Mouse (Mus musculus) limb, embryonic 12.5 days (tissue): ENCODE data around the gene Uchl1. TPM values are rescaled to one million over a fixed set of nuclear protein-coding genes. Genes with fewer than 3 reads are reported as not detected.

Experiments used
- ATAC-seq: fragments of 200-750 bp; cut with Nextera tagmentation; 2 replicates; pipeline ENCODE4 v1.8.0; 2017; ENCODE audit warnings: low read depth, moderate TSS enrichment; ENCODE audit not compliant: insufficient number of reproducible peaks, insufficient read depth, low FRiP score, low TSS enrichment
- H3K27ac ChIP-seq: fragments of 300-500 bp; sonication (generic); 2 replicates; pipeline ENCODE4 v1.5.1; 2016; ENCODE audit warnings: mild to moderate bottlenecking, moderate library complexity
- H3K27me3 ChIP-seq: fragments of 300-500 bp; sonication (generic); 2 replicates; pipeline ENCODE4 v1.6.1; 2016; ENCODE audit warnings: mild to moderate bottlenecking, moderate library complexity
- H3K36me3 ChIP-seq: fragments of 300-500 bp; sonication (generic); 2 replicates; pipeline ENCODE4 v1.6.1; 2016; ENCODE audit warnings: mild to moderate bottlenecking, moderate library complexity
- H3K4me1 ChIP-seq: fragments of 300-500 bp; sonication (generic); replicated peaks from 2 replicates; pipeline ENCODE4 v1.6.1; 2016
- H3K4me2 ChIP-seq: fragments of 300-500 bp; sonication (generic); 2 replicates; pipeline ENCODE4 v1.6.1; 2016; ENCODE audit warnings: mild to moderate bottlenecking, moderate library complexity
- H3K4me3 ChIP-seq: fragments of 300-500 bp; sonication (generic); replicated peaks from 2 replicates; pipeline ENCODE4 v1.5.1; 2016; ENCODE audit warnings: mild to moderate bottlenecking
- H3K9ac ChIP-seq: fragments of 300-500 bp; sonication (generic); replicated peaks from 2 replicates; pipeline ENCODE4 v1.6.1; 2016; ENCODE audit warnings: mild to moderate bottlenecking, moderate library complexity
- H3K9me3 ChIP-seq: fragments of 300-500 bp; sonication (generic); 2 replicates; pipeline ENCODE4 v1.6.1; 2016; ENCODE audit warnings: mild to moderate bottlenecking, moderate library complexity
- WGBS: fragments of 180-500 bp; shearing (Covaris S2); methylation state at CpG from one replicate; pipeline ENCODE4 v1.1.7; 2016; 5-methylcytosine and 5-hydroxymethylcytosine counted together
- polyA plus RNA-seq: library from polyadenylated mRNA; unstranded; fragments of >200 nt; fragmentation: Nextera tagmentation; extraction: Ambion mirVana; gene quantifications from 2 replicates; pipeline ENCODE4 v1.2.1, GENCODE M21; 2016

Uchl1 gene
- polyA plus RNA-seq, 1 experiment from 2014 or later, result 65.6 TPM

DNA sequence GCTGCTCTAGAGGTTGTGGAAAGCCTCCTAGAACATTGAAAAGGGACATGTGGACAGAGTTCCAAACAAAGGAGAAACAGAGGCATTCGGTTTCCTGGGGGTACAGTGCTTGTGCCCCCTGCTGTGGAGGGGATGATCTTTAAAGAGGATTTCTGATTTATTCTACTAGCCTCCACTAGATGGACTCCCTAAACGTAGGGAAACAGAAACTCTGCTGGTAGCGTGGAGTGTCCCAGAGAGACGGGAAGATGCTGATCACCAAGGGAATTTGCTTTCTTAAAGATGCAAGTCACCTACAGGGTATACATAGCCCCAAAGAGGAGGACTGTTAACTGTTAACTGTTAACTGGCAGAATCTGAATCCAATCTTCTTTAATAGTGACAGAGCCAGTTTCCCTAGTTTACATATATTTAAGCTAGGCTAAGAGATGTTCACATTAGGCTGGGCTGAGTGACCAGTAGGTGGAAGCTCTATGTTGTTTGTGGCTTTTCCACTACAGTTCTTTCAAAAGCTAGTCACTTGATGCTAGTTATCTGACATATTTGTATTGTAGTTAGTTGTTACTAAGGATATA, 34.6 kb downstream of the Uchl1 start:
- 26% methylated on average over 4 of the region's 4 CpGs for WGBS
- H3K27ac ChIP-seq, result no peak overlapping the region

DNA sequence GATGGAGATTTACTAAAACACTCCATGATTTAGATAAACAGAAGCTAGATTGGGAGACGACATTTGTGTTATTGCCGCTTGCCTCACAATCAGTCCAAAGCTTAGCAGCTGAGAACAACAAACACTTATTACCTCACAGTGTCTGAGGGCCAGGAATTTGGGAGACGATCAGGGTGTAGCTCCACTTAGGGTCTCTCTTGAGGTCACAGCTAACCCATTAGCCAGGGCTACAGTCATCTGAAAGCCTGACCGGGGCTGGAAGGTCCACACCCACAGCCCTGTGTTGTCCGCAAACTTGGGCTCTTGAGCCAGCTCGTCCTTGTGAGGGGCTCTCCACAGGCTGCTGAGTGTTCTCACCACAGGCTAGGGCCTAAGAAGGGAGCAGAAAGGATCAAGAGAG, 36.9 kb downstream of the Uchl1 start:
- H3K27ac ChIP-seq, result no peak overlapping the region
- H3K4me2 ChIP-seq, result no peak overlapping the region
- no peak overlapping the region for H3K9ac ChIP-seq
- ATAC-seq, result no peak
- H3K9me3 ChIP-seq, result no peaks in the 10 kb centered on the region
- no peaks in the 10 kb centered on the region for H3K36me3 ChIP-seq
- WGBS, result 69% methylated on average over 6 of the region's 6 CpGs
- H3K27me3 ChIP-seq, result no peaks in the 10 kb centered on the region
- no peak overlapping the region for H3K4me3 ChIP-seq
- 0 out of 2 replicates have a peak, but pooled peaks cover 1% of the 10 kb centered on the region for H3K4me1 ChIP-seq

More for the DNA sequence above, 34.6 kb downstream of the Uchl1 start:
- ATAC-seq, result no peak
- Histone ChIP-seq H3K4me3 (no peak overlapping the region), H3K36me3 (no peaks in the 10 kb centered on the region), H3K9me3 (no peaks in the 10 kb centered on the region), H3K4me2 (no peak overlapping the region), H3K9ac (no peak overlapping the region), H3K27me3 (no peaks in the 10 kb centered on the region), H3K4me1 (no peaks in the 10 kb centered on the region)

DNA sequence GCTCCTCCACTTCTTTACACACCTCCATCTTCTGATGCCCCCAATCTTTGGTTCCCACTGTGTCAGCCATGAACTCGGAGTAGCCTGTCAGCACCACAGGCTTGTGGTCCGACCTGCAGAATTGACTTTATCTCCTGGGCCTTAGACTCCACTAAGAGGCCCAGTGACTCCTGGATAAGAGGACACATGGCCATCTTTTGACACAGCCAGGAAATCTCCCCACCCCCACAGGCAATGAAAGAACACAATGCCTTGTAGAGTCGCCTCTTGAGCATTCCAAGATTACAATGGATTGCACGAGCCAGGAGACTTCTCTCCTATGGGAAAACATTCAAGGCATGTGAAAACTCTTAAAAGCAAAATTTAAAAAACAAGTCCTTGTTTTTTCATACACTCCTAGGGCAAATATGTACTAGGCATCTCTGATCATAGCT, 39.6 kb downstream of the Uchl1 start:
- Histone ChIP-seq H3K27me3 (no peaks in the 10 kb centered on the region), H3K9me3 (no peaks in the 10 kb centered on the region), H3K27ac (no peak overlapping the region), H3K4me1 (peaks cover 13% of the 10 kb centered on the region), H3K4me3 (no peak overlapping the region), H3K36me3 (no peaks in the 10 kb centered on the region), H3K9ac (no peak overlapping the region), H3K4me2 (no peak overlapping the region)
- no peak for ATAC-seq
- 79% methylated on average over 4 of the region's 4 CpGs for WGBS

DNA sequence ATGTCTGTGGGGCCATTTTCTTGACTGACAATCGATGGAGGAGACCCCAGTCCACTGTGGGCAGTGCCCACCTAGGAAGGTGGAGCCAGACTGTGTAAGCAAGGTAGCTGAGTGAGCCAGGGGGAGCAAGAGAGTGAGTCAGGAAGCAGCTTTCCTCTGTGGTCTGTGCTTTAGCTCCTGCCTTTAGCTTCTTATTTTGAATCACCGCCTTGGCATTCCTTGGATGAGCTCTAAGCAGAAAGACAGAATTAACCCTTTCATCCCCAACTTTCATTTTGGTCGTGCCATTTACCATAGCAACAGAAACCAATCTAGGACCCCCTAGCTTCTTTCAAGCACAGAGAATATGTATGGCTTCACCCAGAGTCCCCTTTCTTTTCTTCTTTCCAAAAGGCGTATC, 42.0 kb downstream of the Uchl1 start:
- H3K36me3 ChIP-seq, result no peaks in the 10 kb centered on the region
- no peak overlapping the region for H3K4me2 ChIP-seq
- H3K9me3 ChIP-seq, result no peaks in the 10 kb centered on the region
- H3K9ac ChIP-seq, result no peak overlapping the region
- no peak for ATAC-seq
- H3K27me3 ChIP-seq, result no peaks in the 10 kb centered on the region
- WGBS, result 63% methylated on average over 4 of the region's 4 CpGs
- no peak overlapping the region for H3K4me3 ChIP-seq
- H3K4me1 ChIP-seq, result peaks cover 20% of the 10 kb centered on the region
- H3K27ac ChIP-seq, result peak overlapping the region; percentile 23; the same call in 1 of the 2 replicates

DNA sequence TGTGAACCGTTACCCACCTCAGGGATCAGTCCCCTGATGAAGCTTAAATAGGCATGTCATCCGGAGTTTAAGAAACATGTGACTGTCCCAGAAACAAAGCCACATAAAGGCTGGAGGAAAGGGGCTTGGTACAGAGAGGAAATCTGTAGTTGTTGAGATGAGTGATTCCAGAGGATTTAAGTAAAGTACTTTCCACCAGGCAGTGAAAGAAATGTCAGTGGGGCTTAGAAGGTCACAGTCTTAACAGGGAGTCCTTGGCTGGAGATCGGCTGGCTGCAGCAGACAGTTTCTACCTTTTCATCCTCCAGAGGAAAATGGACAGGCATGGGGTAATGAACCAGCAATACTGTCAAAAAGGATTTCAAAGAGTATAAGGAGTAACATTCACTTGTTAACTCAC, 42.5 kb downstream of the Uchl1 start:
- no peak overlapping the region for H3K4me2 ChIP-seq
- peaks cover 24% of the 10 kb centered on the region for H3K4me1 ChIP-seq
- ATAC-seq, result no peak
- no peak overlapping the region for H3K9ac ChIP-seq
- H3K9me3 ChIP-seq, result no peaks in the 10 kb centered on the region
- H3K27me3 ChIP-seq, result no peaks in the 10 kb centered on the region
- H3K36me3 ChIP-seq, result no peaks in the 10 kb centered on the region
- H3K4me3 ChIP-seq, result no peak overlapping the region
- H3K27ac ChIP-seq, result peak overlapping the region; percentile 23; the same call in 1 of the 2 replicates
- 42% methylated on average over 3 of the region's 3 CpGs for WGBS

DNA sequence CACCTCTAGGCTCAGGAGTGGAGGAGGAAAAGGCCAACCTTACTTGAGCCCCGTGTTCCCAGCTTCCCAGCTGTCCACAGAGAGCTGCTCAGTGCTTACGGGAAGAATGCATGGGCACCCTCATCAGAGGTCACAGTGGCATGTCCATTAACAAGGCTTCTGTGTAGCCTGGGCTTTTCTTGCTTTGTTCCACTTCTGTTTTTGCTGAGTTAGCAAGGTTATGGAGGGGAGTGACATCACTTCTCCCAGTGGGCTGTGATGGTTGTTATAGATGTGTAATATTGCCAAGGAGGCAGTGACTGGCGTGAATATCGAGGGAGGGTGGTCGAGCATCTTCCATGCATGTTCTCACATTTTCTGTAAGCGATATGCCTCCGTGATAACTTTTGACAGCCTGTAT, 43.0 kb downstream of the Uchl1 start:
- Histone ChIP-seq H3K4me3 (no peak overlapping the region), H3K9me3 (no peaks in the 10 kb centered on the region), H3K27ac (no peak overlapping the region), H3K36me3 (no peaks in the 10 kb centered on the region), H3K4me1 (peaks cover 24% of the 10 kb centered on the region), H3K9ac (no peak overlapping the region), H3K27me3 (no peaks in the 10 kb centered on the region), H3K4me2 (no peak overlapping the region)
- no peak for ATAC-seq
- 76% methylated on average over 7 of the region's 7 CpGs for WGBS

DNA sequence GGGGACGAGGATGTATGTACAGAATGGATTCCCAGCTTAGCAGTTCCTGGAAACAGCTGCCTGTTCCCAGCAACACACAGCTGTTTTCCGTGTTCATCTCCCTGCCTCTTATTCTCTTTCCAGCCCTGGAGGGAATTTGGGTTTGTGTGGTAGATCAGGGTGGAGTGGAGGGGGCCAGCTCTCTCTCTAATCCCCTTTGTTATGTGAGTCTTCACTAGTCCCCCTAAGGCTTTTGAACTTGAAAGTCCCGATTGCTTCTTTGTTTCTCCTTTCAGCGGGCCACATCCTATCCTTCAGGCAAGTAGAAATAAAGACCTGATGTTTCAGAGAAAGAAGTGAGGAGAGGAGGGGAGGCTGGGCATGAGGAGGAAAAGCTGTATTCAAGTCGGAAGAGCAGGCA, 45.0 kb downstream of the Uchl1 start:
- Histone ChIP-seq H3K9ac (no peak overlapping the region), H3K4me2 (no peak overlapping the region), H3K27me3 (no peaks in the 10 kb centered on the region), H3K4me3 (no peak overlapping the region), H3K9me3 (no peaks in the 10 kb centered on the region), H3K27ac (no peak overlapping the region), H3K4me1 (peaks cover 24% of the 10 kb centered on the region), H3K36me3 (no peaks in the 10 kb centered on the region)
- no peak for ATAC-seq
- WGBS, result 21% methylated on average over 5 of the region's 5 CpGs

DNA sequence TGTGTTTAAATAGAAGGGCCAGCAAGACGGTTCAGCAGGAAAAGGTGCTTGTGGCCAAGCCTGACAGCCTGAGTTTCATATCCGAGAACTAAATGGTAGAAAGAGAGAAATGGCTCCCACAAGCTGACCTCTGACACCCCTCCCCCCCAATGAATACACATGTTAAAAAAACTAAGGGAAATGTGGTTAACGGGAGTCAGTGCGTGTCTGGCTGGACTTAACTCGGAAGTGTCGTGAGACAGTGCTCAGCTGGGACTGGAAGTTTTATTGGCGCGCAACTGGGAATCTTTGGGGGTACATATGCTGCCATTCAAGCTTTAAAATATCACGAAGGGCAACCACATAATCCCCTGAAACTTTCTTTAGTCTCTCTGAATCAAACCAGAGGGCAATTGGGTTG, 46.7 kb downstream of the Uchl1 start:
- Histone ChIP-seq H3K9ac (no peak overlapping the region), H3K27ac (no peak overlapping the region), H3K4me2 (no peak overlapping the region), H3K27me3 (no peaks in the 10 kb centered on the region), H3K4me3 (no peak overlapping the region), H3K36me3 (no peaks in the 10 kb centered on the region), H3K9me3 (no peaks in the 10 kb centered on the region), H3K4me1 (peaks cover 24% of the 10 kb centered on the region)
- WGBS, result 61% methylated on average over 9 of the region's 9 CpGs
- no peak for ATAC-seq

DNA sequence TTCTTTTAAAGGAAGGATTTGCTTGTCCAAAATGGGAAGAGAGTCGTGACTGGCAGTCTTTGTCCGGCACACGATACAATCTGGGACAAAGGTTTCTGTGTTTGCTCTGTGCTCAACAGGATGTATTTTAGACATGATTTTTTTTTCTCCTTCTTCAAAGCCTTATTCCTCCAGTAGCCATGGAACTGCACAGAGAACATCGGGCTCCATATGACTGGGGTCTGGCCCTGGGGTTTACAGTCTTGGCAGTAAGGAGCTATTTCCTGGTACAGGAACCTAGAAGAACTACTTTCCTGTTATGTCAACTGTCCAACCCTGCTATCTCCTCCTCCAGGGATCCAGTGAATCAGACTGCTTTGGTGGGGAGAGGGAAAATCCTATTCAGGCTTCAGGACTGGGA, 47.1 kb downstream of the Uchl1 start:
- H3K4me3 ChIP-seq, result no peak overlapping the region
- H3K4me2 ChIP-seq, result no peak overlapping the region
- no peak overlapping the region for H3K9ac ChIP-seq
- ATAC-seq, result no peak
- H3K27ac ChIP-seq, result no peak overlapping the region; the same call in 1 of the 2 replicates
- H3K4me1 ChIP-seq, result peaks cover 20% of the 10 kb centered on the region
- no peaks in the 10 kb centered on the region for H3K9me3 ChIP-seq
- H3K36me3 ChIP-seq, result no peaks in the 10 kb centered on the region
- WGBS, result 78% methylated on average over 4 of the region's 4 CpGs
- H3K27me3 ChIP-seq, result no peaks in the 10 kb centered on the region

DNA sequence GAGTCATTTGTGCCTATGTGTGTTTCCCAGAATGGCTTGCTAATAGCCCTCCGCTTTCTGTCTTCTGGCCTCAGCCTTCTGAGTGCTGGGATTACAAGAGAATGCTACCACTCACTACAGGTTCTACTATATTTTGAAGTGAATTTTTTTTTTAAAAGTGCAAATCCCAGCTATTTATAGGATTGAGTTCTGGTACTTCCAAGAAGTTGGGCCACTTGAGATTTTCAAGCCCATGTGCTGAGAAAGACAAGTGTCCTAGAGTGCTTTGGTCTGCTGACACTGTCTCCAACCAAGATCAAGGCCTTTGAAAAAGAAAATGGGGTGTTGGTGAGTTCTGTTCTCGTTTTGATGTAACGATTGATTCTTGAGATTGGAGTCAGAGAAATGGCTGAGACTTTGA, 47.7 kb downstream of the Uchl1 start:
- Histone ChIP-seq H3K27me3 (no peaks in the 10 kb centered on the region), H3K4me2 (no peak overlapping the region), H3K4me1 (peaks cover 15% of the 10 kb centered on the region), H3K9me3 (no peaks in the 10 kb centered on the region), H3K9ac (no peak overlapping the region), H3K4me3 (no peak overlapping the region), H3K36me3 (no peaks in the 10 kb centered on the region), H3K27ac (no peak overlapping the region; the same call in 1 of the 2 replicates)
- WGBS, result 82% methylated on average over 3 of the region's 3 CpGs
- ATAC-seq, result no peak

DNA sequence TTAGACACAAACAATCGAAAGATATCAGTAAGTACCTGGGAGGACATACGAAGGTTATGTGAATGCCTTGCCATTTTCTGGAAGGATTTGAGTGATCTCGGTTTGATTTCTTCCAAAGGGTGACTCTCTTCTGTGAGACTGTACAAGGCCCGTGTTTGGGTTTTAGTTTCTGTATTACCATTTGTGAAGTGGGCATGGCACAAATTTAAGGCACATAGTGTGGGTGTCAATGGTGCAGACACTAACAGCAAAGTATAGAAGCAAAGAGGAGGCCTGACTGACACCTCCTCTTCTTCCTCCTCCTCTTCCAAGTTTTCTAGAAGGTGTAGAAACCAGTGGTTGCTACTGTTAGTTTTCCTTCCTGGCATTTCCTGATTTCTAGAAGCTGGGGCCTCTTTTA, 53.4 kb downstream of the Uchl1 start:
- Histone ChIP-seq H3K27me3 (no peaks in the 10 kb centered on the region), H3K4me2 (no peak overlapping the region), H3K9ac (no peak overlapping the region), H3K4me1 (peaks cover 4% of the 10 kb centered on the region; the same call in 1 of the 2 replicates), H3K36me3 (no peaks in the 10 kb centered on the region), H3K9me3 (no peaks in the 10 kb centered on the region), H3K27ac (no peak overlapping the region), H3K4me3 (no peak overlapping the region)
- WGBS, result 94% methylated on average over 4 of the region's 4 CpGs
- no peak for ATAC-seq

DNA sequence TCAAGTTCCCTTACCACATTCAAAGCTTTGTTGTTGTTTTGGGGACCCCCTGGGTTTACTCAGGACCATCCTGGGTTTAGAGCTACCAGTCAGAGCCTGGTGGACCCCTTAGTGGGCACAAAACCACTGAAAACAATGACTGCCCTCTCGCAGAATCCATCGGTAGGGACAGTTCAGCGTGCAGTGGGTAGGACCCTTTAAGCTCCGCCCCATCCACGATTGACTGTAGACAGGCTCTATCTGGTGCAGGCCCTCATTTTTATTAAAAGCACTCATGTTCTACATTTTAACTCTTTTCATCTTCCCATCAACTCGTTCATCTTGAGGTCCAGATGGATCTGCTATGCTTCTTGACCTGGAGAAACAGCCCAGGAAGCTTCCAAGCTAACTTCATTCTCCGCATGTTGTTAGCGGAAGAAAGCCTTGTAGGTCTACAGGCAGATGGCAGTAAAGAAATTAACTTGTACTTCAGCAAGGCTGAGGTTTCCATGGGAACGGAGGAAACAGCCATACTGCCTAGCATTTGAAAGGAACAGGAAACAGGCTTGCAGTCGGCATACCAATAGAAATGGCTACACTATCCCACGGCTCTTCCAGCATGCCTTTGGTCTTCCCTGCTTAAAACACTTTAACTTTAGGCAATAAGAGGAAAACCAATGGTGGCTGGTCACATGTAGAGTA, 54.9 kb downstream of the Uchl1 start:
- no peak overlapping the region for H3K9ac ChIP-seq
- H3K4me3 ChIP-seq, result no peak overlapping the region
- H3K27ac ChIP-seq, result no peak overlapping the region
- no peaks in the 10 kb centered on the region for H3K9me3 ChIP-seq
- peaks cover 4% of the 10 kb centered on the region; the same call in 1 of the 2 replicates for H3K4me1 ChIP-seq
- no peak overlapping the region for H3K4me2 ChIP-seq
- no peaks in the 10 kb centered on the region for H3K36me3 ChIP-seq
- ATAC-seq, result peak; percentile 42; the same call in 1 of the 2 replicates
- H3K27me3 ChIP-seq, result no peaks in the 10 kb centered on the region
- 48% methylated on average over 11 of the region's 11 CpGs for whole genome bisulfite sequencing
